Mouse (Mus musculus) layer of hippocampus, adult 18-20 months (tissue): ENCODE measurements at regions not wholly inside any gene's neighbourhood (a gene's known extent, or its start where the extent isn't known, plus 50 kb on each side); places are given as distances from the start of the nearest gene placed in this dataset.

Experiments used
- DNase-seq, 2 experiments: peaks; one replicate each; pipeline ENCODE4 v3.0.0; 2022; ENCODE audit warnings: low spot score in 2 of 2

GRCm38 (mm10) chr6:60217840-60218239 lies 611.8 kb downstream of the Snca start:
- DNase-seq, result no peak

GRCm38 (mm10) chr6:60201548-60201947 lies 628.1 kb downstream of the Snca start:
- peak; percentile 6 to 54 for DNase-seq
